Mouse (Mus musculus) inflammation-experienced regulatory T-cells, adult 6 months (primary cell): ENCODE data around the gene Ism2. TPM values are rescaled to one million over a fixed set of nuclear protein-coding genes. Genes with fewer than 3 reads are reported as not detected.
"Not testable (repeated sequence)": the region's sequence is repeated elsewhere in the genome, so short reads cannot be mapped to it uniquely, and the experiment has no call there.

ENCODE experiments used
- ATAC-seq: one replicate; pipeline ENCODE4 v1.8.0; 2017
- polyA plus RNA-seq, 3 experiments: library from polyadenylated mRNA; unstranded; fragments of 100-300 nt; shearing (Covaris generic); gene quantifications; one replicate each; pipeline ENCODE4 v1.2.1; 2017

The Ism2 gene
- not detected for polyA plus RNA-seq

- no peak for ATAC-seq
Measured at GRCm38 (mm10) chr12:87299657-87300440, at the start of gene Ism2. Ism2 (minus strand) TSS chr12:87299705.

DNA sequence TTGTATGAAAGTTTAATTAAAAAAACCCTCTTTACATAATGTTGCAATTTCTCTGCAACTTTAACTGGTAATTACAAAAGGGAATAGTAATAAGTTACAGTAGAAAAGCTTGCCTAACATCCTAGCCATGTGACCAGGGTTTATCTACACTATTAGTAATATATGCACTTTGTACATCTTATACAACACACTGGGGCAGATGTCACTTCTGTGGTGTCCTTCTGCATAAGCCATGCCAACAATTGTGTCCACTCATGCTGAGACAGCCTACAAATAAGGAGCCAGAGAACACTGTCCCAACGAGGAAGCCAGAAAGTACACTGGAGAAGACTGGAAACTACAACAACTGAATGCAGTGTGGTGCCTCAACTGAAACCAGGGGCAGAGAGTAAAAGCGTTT lies 48.5 kb upstream of the Ism2 start:
- no peak for ATAC-seq

GRCm38 (mm10) chr12:87347511-87347910 lies 48.0 kb upstream of the Ism2 start:
- no peak for ATAC-seq

GRCm38 (mm10) chr12:87343084-87343605 lies 43.6 kb upstream of the Ism2 start:
- ATAC-seq: no peak

- no peak for ATAC-seq
Measured at GRCm38 (mm10) chr12:87338082-87338481, 38.6 kb upstream of the Ism2 start.

DNA sequence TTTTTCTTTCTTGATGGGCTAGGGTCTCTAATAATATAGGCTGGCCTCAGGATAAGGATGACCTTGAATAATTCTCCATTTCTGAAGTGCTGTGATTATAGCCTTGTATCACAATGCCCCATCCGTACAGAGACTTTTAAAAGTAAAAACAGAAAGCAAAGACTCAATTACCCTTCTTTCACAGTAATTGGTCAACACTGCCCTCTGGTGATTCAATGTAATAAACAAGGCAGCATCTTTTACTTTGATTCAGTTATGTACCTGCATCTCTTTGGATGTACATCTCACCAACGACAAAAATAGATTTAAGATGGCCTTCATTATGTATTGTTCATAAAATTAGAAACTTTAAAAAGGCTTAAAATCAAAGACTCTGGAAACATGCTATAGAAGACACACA lies 35.4 kb upstream of the Ism2 start:
- no peak for ATAC-seq

GRCm38 (mm10) chr12:87333794-87334193 lies 34.3 kb upstream of the Ism2 start:
- no peak for ATAC-seq

DNA sequence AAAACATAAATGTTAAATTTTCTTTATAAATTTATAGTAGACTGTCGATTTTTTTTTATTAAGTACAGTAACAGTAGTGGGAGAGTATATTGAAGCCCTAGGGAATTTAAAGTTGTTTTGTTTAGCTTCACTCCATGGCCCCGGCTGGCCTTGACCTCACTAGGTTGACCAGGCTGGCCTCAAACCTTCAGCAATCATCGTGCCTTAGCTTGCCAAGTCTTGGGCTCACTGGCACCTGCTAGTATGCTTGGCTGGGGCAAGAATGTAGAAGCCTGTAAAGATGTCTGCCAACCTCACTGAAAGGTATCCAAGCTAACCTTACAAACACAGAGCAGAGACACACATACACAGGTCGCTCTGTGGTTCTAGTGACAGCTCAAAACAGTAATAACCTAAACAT lies 33.0 kb upstream of the Ism2 start:
- ATAC-seq: no peak

GRCm38 (mm10) chr12:87331908-87332307 lies 32.4 kb upstream of the Ism2 start:
- ATAC-seq: no peak

DNA sequence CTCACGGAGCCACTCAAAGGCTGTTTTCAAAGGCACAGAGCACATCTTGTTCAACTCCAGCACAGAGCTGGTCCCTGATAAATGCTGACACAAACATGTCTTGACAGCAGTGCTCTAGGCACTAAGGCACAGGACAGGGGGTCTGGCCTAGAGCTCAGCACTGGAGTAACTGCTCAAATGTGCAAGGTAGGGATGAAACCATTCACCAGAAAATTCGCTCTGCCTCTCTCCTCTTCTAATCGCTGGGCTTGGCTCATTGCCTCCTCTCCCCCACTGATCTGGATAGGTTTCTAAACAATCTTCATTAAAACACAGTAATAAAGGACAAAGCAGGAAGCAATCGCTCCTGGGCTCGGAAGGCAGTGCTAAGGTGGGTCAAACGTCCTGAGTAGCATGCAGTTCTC lies 31.6 kb upstream of the Ism2 start:
- ATAC-seq: no peak

DNA sequence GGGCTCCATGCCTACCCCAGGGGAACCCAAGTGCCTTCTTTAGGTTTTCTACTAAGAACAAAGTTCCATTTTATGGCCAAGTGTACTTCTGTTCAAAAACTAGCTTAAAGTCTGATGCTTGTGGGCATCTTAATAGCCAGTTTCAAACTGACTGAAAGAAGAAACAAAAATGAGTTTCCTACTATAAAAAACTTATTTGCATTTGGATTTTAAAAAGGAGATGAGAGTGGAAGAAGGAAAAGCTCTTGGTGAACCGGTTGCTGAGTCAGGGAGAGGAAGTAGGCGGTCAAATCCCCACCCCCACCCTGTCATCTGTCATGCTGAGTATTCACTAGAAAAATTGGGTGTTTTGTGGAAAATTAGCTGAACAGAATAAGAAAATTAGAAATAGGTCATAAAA lies 30.7 kb upstream of the Ism2 start:
- no peak for ATAC-seq

- ATAC-seq: no peak
Measured at GRCm38 (mm10) chr12:87328025-87328424, 28.5 kb upstream of the Ism2 start.

DNA sequence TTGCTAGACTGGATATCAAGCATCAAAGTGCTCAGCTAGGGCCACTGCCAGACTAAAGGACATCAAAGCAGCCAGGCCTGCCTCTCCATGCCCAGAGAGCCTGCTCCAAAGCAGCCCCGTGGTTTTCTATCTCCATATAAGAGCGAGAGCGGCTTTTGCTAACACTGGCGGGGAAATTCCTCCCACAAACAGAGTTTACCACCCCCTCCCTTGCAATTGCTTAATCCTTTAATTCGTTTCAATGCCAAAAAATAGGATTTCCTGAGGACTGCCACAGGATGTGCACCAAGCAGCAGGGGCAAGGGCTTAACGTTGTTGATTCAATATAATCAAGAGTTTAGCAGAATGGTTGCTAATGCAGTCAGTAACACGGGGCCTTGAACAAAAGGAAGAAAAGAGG lies 28.1 kb upstream of the Ism2 start:
- ATAC-seq: no peak

DNA sequence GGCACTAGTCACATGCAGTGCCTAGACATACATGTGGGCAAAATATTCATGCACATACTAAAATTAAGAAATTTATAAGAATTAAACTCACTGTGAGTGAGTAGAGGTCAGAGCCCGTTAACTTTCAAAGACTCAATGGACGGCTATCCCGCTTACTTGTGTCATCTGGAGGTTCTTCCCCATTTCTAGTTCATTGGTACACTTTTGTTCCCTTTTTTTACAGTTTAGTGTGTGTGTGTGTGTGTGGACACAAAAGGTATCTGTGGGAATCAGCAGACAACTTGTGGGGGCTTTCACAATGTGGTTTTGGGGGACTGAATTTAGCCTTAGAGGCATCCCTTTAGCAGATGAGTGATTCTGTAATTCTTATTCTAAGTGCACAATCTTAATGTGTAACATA lies 25.9 kb upstream of the Ism2 start:
- ATAC-seq: no peak

DNA sequence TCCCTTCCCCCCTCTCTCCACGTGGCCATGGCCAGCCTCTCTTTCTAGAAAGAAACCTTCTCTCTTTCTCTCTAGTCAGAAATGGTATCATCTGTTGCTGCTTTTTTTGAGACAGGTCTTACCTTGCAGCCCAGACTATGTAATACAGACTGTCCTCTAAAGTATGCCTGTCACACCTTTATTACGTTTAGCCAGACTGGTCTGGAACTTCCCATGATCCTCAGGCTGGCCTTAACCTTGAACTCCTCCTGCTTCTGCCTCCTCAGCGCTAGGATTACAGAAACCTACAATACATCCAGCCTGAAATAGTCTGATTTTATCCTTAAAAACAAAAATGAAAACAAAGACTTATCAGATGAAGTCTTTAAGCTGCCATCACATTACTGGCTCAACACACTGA lies 19.7 kb upstream of the Ism2 start:
- ATAC-seq: no peak

DNA sequence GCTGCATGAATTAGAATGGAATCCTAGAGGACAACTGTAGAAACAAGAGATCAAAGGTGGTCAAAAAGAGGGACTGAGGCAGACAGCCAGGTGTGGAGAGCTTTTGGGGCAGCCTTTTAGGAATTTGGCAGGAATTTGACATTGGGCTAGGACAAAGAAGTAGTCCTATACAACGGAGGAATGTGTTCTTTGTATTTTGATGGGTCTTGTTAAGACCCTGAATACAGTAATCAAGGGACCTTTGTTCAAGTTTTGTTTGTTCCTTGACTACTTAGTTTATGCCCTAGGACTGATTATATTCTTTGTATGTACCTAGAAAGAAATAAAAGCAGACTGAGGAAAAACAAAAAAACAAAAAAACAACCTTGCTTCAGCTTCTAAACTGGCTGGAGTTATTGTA lies 18.4 kb upstream of the Ism2 start:
- no peak for ATAC-seq

DNA sequence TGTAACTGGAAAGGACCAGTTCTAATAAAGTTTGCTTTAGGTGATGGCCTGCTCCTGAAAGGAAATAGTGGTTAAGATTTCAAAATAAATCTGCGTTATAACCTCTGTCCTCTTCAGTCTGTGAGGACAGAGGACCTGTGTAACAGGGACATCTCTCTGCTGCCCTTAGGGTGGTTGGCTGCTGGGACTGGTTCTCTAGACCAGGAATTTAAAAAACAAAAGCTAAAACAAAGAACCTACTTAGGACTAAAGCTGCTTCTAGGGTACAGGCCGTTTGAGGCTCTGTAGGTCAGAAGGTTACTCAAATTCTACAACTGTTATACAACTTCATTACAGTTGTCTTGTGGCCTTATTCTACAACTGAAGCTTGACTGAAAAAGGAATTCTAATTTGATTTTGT lies 13.6 kb upstream of the Ism2 start:
- ATAC-seq: no peak

DNA sequence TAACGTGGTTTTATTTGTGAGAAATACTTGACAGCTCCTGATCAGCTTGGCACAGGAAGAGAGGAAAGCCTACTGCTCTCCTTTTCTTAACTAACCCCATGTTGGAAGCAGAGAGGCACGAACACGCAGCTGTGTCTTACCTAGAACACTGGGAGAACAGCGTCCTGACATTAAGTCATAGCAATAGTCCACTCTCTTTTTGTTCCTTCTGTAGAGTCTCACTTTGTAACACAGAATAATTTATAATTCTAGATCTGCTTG lies 7.0 kb upstream of the Ism2 start:
- not testable (repeated sequence) for ATAC-seq

- ATAC-seq: no peak
Measured at GRCm38 (mm10) chr12:87305767-87306583, 6.5 kb upstream of the Ism2 start.

- no peak for ATAC-seq
Measured at GRCm38 (mm10) chr12:87301189-87301588, 1.7 kb upstream of the Ism2 start.

- no peak for ATAC-seq
Measured at GRCm38 (mm10) chr12:87300441-87300690, 861 bp upstream of the Ism2 start.

DNA sequence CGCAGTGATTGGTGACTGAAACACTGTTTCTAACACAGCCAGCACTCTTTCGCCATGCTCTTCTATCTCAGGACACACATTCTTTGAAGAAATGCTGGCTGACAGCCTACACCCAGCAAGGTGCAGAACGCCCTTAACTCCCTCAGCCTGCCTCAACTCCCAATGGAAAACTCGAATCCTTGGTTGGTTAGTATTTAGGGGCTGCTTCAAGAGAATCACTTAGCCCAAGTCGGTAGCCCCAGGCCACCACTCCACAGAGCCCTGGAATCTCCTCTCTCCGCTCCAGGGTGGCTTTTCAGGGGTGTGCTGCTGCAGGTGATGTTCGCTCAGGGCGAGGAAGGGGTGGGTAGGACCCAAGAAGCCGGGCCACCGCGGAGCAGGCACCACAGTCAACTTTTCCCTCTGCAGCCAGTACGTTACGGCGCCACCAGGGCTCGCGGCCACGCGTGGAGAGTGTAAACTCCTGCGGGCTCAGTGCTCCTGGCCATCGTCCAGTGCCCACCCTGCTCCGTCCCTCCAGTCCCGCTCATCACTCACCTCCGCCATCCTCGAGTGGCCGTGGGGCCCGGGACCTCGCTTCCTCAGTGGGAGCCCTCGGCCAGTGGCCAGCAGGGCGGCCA lies 358 bp downstream of the Ism2 start:
- ATAC-seq: no peak

DNA sequence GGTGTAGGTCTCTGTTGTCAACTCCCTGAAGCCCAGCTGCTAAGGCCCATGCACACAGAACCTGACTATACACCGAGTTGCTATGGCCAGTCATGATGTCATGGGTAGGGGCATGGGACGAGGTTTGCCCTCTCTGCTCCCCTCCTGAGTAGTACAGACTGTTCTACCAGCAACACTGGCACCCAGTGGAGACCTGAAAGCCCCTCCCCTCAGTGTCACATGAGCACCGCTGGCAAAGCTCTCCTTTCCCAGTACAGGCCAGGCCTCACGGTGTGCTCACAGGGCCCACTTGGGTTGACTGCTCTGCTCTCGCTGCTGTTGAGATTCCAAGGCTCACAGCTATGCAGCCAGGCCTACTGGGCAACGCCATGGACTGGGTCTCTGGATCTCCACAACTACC lies 5.6 kb downstream of the Ism2 start:
- ATAC-seq: no peak

DNA sequence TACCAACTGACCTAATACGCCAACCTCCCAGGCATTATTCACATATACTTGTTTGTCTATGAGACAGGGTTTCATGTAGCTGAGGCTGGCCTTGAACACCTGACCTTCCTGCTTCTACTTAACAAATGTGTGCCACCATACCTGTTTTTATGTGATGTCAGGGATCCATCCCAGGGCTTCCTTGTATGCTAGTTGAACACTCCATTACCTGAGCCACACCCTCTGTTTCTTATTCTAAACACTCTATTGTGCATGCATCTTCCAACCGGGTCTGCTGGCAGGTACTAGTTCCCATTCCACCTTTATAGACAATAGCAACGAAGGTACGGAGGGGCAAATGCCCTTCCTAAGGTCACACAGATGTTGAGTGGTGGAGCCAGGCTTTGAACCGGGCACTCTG lies 10.4 kb downstream of the Ism2 start:
- no peak for ATAC-seq
